Mouse (Mus musculus) adrenal gland, adult 10 weeks (tissue): Measurements from ENCODE around the gene Ccdc155. TPM values are rescaled to one million over a fixed set of nuclear protein-coding genes. Genes with fewer than 3 reads are reported as not detected.

Experiments
- polyA plus RNA-seq: library from polyadenylated mRNA; stranded (reverse); fragments of 350-450 nt; fragmentation: Illumina TruSeq; extraction: RNeasy Lipid Tissue Mini Kit (QIAGEN cat#74804); gene quantifications from one replicate; pipeline ENCODE4 v1.2.3, GENCODE M21; 2014; ENCODE audit warnings: low read depth, low replicate concordance

Ccdc155 gene
- not detected for polyA plus RNA-seq

DNA sequence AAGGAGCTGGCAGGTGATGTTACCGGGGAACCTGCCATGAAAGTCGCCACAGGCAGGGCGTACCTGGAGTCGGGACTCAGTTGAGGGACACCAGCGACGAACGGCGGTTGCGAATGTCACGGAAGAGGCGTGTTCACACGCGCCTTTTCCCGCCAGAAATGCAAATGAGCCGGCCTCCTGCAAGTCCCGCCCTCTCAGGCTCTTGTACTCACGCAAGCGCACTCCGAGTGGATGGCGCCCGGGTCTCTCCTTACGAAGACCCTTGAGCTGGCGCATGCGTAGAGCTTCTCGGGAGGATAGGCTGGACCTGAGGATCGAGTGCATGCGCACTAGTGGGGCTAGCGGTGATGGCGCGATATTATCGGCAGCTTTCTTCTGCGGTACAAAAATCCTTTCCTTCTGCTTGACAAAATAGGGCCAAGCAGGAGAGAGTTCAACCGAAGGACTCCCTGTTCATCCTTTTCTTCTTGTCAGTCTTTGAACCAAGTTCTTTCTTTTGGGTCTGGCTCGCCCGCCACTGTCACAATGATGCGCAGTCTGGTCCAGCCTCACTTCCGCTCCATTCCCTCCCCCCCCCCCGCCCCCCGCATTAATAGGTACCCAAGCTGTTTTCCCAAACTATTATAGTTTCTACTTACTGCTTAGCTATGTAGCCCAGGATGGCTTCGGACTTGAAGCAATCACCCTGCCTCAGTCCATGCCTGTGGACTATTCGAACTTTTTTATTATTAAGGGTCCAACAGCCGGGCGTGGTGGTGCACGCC is at the start of gene Ccdc155:
Gene Ccdc155 (minus strand): TSS at position 513 of the 764 bp plus-strand sequence.

DNA sequence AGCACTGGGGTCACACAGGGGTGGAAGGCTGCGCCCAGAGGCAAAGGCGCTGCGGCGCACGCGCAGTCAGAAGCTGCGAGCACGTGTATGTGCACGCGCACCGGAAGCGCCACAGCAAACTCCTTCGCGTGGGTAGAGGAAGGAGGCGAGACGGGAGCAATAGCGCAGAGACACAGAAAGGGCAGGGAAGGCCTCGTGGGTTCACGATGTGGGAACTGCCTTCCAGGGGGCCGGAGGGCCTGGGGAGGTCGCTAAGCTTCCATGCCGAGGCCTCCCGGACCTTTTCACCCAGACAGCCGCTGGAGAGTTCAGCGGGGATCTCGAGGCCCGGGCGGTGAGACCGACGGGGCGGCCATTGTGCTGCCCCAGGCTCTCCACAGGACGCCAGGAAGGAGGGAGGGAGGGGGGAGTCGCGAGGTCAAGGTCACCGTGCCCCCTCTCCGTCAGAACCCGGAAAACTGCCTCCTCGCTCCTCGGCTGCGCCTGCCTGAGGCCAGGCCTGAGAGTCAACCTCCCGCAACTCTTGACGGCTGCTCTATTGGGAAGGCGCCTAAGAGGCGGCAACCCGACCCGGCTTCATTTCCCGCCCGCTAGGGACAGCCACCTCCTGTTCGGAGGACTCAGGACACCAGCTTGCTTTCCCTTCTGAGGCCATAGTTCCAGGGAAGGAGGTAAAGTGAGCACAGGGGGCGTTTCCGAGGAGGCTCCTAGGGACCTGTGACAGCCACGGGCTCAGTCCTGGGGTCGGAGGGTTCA is 36.1 kb upstream of the Ccdc155 start, which contains the start of gene Slc6a16:
Gene Slc6a16 (plus strand): TSS at position 453 of the 756 bp plus-strand sequence.

DNA sequence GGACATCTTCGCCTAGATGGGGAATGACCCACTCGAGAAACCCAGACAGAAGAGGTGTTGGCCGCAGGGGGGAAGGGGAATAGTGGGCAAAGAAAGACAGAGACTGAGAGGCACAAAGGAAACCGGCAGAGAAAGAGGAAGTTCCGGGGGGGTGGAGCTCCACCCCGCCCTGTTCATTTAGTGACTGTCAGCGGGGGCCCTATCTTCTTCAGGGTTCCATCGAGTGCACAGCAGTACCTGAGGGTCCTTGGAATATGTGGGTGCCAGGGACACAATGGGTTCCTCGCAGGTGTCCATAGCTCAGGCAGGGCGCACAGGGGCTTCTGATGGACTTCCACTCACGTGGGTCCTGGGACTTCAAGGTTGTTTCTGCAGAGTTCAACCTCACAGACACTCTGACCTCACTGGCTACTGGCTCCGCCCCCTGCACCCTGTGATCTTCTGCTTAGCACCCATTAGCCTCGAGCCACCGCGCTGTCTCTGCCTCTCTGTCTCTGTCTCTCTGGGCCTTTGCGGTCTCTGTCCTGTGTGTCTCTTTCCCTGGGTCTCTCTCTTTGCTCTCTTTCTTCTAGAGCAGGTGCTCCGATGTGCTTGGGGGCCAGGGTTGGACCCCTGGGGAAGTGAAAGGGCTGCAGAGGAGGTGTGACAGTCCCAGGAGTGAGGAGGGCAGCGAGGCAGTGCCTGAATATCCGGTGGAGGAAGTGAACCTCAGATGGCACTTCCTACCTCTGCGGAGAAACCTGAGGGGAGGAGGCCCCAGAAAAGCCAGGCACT is 34.2 kb upstream of the Ccdc155 start, which contains the start of gene Cd37:
Gene Cd37 (minus strand): TSS at position 393 of the 774 bp plus-strand sequence.

DNA sequence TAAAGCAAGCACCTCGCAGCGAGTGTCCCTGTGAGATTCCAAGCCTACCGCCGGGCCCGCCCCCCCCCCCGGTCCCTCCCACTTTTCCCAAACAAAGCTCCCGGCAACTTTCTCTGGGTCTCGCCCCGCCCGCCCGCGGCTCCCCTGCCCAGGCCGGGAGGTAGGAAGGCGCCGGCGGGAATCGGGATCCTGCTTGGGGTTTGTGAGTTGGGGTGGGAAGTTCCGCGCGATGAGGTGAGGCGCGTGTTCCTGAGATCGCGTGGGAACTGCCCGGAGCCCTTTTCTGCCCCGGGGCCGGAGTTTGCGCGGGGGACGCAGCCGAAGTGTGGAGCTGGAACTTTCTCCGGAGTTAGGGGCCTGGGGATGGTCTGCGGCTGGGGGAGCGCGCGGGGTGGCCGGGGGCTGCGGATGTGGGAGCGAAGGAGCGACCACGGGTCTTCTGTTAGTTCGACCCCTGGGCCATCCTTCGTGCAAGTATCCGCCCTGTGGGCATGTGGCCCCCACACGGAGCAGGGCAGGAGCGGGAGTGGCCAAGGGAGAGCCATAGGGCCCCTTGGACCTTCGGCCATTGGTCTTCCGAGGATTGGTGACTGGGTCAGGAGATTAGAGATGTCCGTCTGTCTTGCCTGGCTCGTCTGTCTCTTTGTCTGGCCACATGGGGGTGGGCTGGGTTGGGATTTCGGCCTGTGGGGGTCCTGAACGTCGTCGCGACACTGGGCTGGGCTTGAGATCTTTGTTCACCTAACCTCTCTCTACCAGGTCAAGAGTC is 11.2 kb upstream of the Ccdc155 start, which contains the start of gene Tead2:
Gene Tead2 (plus strand): TSS at position 81 of the 769 bp plus-strand sequence.

DNA sequence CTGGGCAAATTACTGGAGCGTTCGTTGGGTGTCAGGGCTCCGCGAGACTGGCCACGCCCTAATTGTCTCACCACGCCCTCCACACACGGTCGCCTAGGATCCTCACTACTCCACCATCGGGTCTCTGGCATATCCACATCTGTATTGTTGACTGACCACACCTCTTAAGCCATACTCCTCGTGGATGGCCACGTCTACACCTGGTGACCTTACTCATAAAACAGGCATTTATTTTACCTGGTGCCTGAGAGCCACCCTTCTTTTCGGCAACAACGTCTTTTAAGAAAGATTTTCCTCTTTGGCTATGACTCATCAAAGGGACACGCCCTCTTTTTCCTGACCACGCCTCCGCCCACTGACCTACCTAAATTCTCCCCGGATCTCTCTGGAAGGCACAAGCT is 7.2 kb upstream of the Ccdc155 start, which contains the start of gene Dkkl1:
Gene Dkkl1 (minus strand): TSS at position 297 of the 401 bp plus-strand sequence.

DNA sequence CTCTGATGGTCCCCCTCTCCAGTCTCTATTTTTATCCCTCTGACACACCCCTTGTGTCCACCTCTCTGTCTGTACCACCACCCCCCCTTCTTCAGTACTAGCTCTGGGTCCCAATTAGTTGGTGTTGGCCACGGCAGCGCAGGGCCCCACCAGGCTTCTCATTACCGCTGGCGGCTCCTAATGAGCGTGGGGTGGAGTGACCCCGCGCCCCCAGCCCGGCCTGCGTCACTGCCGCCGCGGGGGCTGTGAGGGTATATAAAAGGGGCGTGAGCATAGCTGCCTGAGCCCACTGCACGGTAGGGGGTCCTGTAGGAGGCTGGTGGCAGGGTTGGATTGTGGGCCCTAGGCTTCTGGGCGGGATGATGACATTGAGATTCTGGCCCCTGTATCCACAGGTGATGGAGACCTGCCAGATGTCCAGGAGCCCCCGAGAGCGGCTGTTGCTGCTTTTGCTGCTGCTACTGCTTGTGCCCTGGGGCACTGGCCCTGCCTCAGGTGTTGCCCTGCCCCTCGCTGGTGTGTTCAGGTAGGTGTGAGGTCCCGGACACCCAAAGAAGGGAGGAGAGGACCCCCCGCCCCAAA is 23.7 kb downstream of the Ccdc155 start, which contains the start of gene Pth2:
Gene Pth2 (plus strand): TSS at position 100 of the 582 bp plus-strand sequence.

DNA sequence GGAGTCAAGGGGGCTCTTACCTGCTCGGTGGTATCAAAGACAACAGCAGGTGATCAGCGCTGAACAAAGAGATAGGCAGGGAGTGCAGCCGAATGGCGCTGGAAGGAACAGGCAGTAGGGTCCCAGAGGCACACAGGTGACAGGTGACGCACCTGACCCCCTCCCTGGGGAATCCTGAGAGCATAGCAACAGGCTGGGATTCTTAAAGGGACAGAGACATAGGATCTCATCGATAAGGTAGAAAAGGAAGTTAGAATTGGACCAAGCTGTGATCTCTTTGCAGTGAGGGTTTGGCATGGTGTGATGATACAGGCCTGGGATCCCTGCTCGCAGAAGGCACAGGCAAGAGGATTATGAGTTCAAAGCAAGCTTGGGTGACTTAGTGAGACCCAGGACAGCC is 25.2 kb downstream of the Ccdc155 start, which contains the start of gene Gfy:
Gene Gfy (minus strand): TSS at position 101 of the 400 bp plus-strand sequence.

DNA sequence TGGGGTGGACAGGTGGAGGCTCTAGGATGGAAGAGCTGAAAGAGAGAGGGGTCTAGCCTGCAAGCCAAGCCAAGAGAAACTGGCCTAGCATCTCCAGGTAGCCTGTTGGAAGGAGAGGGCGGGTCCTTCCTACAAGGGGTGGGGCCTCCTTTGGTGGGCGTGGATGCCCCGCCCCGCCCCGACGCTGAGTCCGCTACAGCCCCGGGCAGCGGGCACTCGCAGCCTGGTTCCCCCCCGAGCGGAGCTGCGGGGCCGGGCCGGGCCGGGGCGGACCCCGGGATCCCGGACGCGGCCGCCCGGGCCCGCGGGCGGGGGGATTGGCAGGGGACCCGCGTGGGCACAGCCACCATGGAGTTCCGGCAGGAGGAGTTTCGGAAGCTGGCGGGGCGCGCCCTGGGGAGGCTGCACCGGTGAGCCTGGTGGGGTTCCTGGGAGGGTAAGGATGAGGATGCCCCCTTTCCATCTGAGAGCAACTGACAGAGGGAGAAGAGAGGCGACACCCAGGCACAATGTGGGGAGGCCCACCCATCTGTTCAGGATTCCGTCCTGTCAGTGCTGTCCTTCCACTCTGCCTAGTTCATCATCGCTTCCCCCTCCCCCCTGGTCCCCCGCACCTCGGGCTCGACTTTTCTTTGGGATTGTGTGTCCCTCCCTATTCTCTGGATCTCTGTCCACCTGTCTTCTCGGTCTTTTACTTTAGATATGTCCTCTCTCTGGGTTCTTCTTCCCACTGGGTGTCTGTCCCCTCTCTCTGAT is 40.8 kb downstream of the Ccdc155 start, which contains the start of gene Slc17a7:
Gene Slc17a7 (plus strand): TSS at position 215 of the 756 bp plus-strand sequence.

DNA sequence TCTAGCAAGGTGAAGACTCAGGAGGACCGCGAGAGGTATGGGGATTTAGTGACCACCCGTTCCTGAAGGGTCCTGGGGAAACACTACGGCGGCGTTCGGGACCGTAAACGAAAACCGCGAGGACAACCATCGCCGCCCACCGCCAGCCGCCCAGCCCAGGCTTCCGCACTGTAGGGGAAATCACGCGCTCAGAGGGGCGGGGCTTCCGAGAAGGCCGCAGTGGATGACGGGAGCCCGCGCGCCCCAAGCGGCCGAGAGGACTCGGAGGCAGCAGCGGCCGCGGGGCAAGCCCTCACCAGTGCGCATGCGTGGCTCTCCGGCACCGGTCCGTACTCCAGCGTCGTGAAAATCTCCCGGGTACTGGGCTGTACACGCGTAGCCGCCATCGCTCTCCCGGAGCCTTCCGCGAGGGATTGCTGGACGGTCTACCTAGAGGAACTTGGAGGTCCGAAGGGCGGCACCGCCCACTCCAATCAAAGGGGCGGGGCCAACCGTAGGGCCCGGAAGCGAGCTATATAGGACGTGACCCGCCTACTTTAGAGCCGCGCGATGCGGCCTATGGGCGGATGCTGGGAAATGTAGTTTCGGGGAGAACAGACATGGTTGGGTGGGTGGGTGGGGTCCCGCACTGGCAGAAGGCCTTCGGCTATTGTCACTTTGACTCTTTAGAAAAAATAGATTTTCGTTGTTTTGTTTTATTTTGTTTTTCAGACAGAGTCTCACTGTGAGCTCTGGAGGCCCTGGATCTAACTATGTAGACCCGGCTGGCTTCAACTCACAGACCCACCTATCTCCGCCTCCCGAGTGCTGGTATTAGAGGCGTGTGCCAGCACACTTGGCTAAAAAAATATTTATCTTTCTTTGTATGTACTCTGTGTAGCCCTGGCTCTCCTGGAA is 50.3 kb downstream of the Ccdc155 start, which contains the start of the genes Pih1d1 and Aldh16a1:
Gene Pih1d1 (plus strand): TSS at position 208 of the 897 bp plus-strand sequence.
Gene Aldh16a1 (minus strand): TSS at position 489 of the 897 bp plus-strand sequence.

DNA sequence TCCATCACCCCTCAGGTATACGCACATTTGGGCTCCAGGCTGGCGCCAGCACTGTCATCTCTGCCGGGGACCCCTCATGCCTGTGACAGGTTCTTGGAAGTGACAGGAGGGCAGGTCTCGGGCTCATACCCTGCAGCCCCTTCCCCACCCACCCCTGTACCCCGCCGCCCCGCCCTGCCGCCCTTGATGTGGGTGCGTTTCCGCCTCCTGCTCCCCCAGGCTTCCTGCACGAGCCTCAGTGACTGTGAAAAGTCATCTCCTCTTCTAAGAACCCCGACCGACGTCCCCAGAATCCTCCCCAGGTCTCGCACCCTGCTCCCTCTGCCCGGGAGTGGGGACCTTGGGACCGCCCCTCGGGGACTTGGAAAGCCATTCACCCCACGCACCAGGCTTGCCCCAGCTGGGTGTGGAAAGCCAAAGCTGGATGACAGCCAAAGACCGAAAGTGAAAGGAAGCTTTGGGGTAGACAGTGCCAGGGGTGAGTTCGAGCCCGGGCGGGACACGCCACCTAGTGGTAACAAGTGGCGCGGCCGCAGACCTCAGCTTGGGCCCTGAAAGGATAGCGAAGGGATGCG is 68.6 kb downstream of the Ccdc155 start, which contains the start of the genes Gm45713 and Flt3l:
Gene Gm45713 (minus strand): TSS at position 239 of the 575 bp plus-strand sequence.
Gene Flt3l (minus strand): TSS at position 440 of the 575 bp plus-strand sequence.

Other genes starting within 250 kb of the Ccdc155 start
- 0.70 TPM for gene Cpt1c, start 230.0 kb downstream of the Ccdc155 start, polyA plus RNA-seq
- 9.0 TPM for gene Prmt1, start 218.3 kb downstream of the Ccdc155 start, polyA plus RNA-seq
- 24.6 TPM for gene Irf3, start 207.2 kb downstream of the Ccdc155 start, polyA plus RNA-seq
- not detected for gene Bcl2l12, start 206.2 kb downstream of the Ccdc155 start, polyA plus RNA-seq
- 4.1 TPM for gene Scaf1, start 188.5 kb downstream of the Ccdc155 start, polyA plus RNA-seq
- gene Rras, start 186.9 kb downstream of the Ccdc155 start, polyA plus RNA-seq: 5.8 TPM
- 0.41 TPM for gene Prr12, start 152.0 kb downstream of the Ccdc155 start, polyA plus RNA-seq
- gene Nosip, start 142.5 kb downstream of the Ccdc155 start, polyA plus RNA-seq: 7.3 TPM
- gene Prrg2, start 142.2 kb downstream of the Ccdc155 start, polyA plus RNA-seq: 3.9 TPM
- not detected for gene Rcn3, start 112.7 kb downstream of the Ccdc155 start, polyA plus RNA-seq
- gene Fcgrt, start 101.0 kb downstream of the Ccdc155 start, polyA plus RNA-seq: 21.6 TPM
- 313 TPM for gene Rps11, start 80.5 kb downstream of the Ccdc155 start, polyA plus RNA-seq
- 287 TPM for gene Rpl13a, start 76.1 kb downstream of the Ccdc155 start, polyA plus RNA-seq
- gene Gm45713, start 68.7 kb downstream of the Ccdc155 start, polyA plus RNA-seq: not detected
- gene Flt3l, start 68.5 kb downstream of the Ccdc155 start, polyA plus RNA-seq: 11.4 TPM
- 2.8 TPM for gene Pih1d1, start 50.6 kb downstream of the Ccdc155 start, polyA plus RNA-seq
- gene Aldh16a1, start 50.3 kb downstream of the Ccdc155 start, polyA plus RNA-seq: 2.0 TPM
- gene Slc17a7, start 40.9 kb downstream of the Ccdc155 start, polyA plus RNA-seq: not detected
- not detected for gene Gfy, start 25.3 kb downstream of the Ccdc155 start, polyA plus RNA-seq
- gene Pth2, start 23.9 kb downstream of the Ccdc155 start, polyA plus RNA-seq: not detected
- gene Dkkl1, start 7.3 kb upstream of the Ccdc155 start, polyA plus RNA-seq: not detected
- gene Tead2, start 10.9 kb upstream of the Ccdc155 start, polyA plus RNA-seq: 2.2 TPM
- gene Cd37, start 34.2 kb upstream of the Ccdc155 start, polyA plus RNA-seq: 0.52 TPM
- gene Slc6a16, start 36.2 kb upstream of the Ccdc155 start, polyA plus RNA-seq: not detected
- gene Slc6a21, start 72.6 kb upstream of the Ccdc155 start, polyA plus RNA-seq: not detected
- gene Trpm4, start 128.9 kb upstream of the Ccdc155 start, polyA plus RNA-seq: 0.29 TPM
- gene Hrc, start 130.4 kb upstream of the Ccdc155 start, polyA plus RNA-seq: 0.87 TPM
- not detected for gene Ppfia3, start 162.1 kb upstream of the Ccdc155 start, polyA plus RNA-seq
- not detected for gene Lin7b, start 165.7 kb upstream of the Ccdc155 start, polyA plus RNA-seq
- gene Snrnp70, start 190.8 kb upstream of the Ccdc155 start, polyA plus RNA-seq: 77.1 TPM
- gene Kcna7, start 200.8 kb upstream of the Ccdc155 start, polyA plus RNA-seq: not detected
- not detected for gene Ntf5, start 208.8 kb upstream of the Ccdc155 start, polyA plus RNA-seq
- gene Lhb, start 215.9 kb upstream of the Ccdc155 start, polyA plus RNA-seq: not detected
- 5.4 TPM for gene Gys1, start 230.0 kb upstream of the Ccdc155 start, polyA plus RNA-seq
- gene Ruvbl2, start 233.2 kb upstream of the Ccdc155 start, polyA plus RNA-seq: 0.76 TPM